Mouse (Mus musculus): ENCODE results near the gene Dscam.

Dscam gene

DNA sequence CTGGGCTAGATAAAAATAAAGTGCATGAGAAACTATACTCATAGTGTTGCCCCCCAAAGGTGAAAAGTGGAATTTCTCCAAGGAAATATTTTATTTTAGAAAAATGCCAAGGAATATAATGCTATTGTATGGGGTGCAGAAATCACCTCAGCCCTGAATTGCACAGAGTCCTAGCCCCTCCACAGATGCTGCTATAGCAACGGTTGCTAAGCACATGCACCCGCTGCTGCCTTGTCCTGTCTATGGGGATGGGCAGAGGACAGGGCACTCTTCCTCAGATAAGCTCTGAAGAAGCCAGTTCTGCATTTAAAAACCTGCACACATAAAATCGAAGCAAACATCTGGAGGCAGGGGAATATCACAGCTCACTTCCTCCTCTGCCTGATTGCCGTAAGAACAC, 315.5 kb downstream of the Dscam start:
- DNase-seq: no peak

DNA sequence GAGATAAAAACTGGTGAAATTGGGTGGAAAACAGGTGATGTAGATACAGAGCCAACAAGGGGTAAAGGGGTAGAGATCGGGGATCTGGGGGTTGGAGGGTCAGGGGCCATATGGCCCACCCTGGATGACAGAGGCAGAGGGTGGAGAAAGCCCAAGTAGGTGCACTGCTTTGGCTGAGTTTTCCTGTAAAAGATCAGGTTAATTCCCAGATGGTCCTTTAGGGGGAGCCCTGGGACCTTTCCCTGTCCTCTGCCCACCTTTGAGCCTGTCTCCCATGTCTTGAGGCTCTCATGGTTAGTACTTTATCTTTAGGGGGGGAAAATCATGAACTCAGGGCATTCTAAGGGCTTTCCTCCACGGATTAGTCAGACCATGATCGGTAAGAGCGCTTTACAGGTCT, 318.2 kb downstream of the Dscam start:
- peak; percentile 82 to 84 for DNase-seq

DNA sequence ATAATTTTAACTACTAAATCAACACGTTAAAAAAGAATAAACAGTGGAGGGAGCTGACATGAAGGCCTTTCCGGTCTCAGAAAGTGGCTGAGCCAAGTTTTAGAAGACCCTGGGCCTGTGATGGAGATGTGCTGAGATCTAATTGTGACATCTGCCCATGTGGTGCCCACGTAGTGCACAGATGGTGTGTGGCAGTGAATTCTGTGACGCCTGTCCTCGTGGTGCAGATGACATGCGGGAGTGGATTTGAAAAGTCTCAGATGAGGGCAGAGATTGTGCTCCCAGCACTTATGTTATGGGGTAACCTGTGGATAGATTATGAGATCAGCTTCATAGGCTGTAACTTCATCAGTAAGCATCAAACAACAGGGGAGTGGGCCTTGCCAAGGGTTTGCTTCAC, 321.6 kb downstream of the Dscam start:
- no peak for DNase-seq

GRCm38 (mm10) chr16:96846585-96846984, 324.0 kb downstream of the Dscam start:
- DNase-seq: no peak

- DNase-seq: no peak
Observed at GRCm38 (mm10) chr16:96846113-96846512, 324.4 kb downstream of the Dscam start.

DNA sequence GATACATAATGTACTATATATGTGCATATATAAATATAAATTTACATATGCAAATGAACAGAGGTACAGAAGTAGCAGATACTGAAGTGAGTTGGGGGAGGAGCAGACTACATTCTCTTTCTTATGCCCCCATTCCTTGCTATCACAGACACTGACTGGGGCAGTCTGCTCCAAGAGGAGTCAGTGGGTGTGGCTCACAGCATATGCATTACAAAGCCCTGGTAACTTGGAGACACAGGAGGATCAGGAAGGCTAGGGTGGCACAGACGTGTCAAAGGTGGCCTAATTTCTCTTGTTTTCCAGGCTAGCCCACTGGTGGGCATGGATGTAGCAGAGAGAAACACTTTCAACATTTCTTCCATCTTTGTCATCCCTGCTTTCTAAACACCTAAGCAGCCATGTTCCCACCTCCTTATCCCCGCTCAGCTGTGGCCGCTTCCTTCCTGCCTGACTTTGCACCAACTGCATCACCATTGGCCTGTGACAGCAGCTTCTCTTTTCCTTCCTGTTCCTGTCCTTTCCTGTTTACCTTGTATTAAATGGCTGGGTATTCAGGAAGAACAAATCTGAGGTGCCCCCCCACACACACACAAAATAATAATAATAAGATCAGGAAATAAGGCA, 325.0 kb downstream of the Dscam start:
- DNase-seq: no peak

DNA sequence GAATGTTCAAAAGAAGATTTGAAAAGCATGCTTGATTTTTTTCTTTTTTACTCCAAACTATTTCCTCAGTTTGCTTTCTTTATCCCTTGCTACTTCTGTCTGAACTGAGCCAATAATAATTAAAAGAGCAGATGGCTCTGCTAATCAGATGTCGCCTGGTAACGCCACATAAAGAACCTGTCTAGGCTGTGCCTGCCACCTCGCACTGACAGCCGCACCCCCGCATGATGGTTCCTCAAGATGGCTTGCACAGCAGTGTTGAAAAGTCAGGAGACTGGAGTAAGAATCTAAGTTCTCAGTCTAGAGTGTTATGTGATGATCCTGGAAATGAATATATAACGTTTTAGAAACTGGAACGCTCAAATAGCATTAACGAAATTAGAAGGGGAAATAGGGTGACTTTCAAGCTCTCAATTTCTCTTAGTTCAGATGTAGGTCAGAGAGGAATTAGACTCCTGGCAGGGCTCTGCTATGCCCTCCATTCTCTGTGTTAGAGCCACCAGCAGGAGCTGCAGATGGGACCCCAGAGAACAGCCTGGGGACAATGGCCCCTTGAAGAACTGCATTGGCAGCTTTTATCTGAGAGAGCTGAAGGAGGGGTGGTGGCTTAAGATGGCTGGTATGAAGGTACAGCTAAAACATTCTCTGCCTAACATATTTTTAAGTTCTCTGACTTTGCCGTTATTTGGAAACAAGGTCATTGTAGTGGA, 326.7 kb downstream of the Dscam start:
- peak; percentile 56 to 60 for DNase-seq

DNA sequence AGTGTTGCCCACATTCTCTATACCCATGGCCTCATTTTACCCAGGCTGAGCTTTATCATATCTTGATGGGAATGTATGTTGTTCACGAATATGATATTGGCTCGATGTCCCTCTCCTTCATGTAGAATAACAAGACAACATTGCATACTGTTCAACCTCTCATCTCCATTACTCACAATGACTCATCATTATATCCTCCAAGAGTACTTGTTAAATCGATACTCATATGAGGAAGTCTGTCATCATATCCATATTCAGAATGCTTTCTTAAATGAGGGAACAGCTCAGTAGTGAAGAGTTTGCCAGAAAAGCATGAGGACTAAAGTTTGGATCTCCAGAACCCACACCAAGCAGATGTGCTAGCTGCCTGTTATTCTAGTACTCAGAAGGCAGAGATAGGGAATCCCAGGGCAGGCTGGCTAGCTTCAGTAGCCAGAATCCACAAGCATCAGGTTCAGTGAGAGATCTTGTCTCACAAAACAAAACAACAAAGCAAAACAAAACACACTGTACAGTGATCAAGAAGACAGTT, 327.7 kb downstream of the Dscam start:
- DNase-seq: no peak

GRCm38 (mm10) chr16:96819649-96820048, 350.9 kb downstream of the Dscam start:
- DNase-seq: peak; percentile 83 to 85

DNA sequence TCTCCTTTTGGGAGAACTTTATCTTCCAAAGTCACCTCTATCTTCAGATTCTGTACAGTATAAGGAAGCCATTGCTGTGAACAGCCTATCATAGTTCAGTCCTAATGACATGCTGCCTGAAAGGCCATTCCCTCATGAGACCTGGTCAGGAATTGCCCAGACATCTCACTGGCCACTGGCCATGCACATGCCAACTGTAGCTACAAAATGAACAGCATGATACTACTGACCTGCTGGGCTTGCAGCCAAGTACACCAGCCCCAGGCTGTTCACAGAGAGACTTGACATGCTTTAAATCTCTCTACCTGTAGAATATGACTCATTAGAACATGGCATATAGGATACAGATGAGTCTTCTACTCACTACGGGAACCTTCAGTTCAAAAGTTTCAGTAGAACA, 364.3 kb downstream of the Dscam start:
- peak; percentile 93 to 94 for DNase-seq

DNA sequence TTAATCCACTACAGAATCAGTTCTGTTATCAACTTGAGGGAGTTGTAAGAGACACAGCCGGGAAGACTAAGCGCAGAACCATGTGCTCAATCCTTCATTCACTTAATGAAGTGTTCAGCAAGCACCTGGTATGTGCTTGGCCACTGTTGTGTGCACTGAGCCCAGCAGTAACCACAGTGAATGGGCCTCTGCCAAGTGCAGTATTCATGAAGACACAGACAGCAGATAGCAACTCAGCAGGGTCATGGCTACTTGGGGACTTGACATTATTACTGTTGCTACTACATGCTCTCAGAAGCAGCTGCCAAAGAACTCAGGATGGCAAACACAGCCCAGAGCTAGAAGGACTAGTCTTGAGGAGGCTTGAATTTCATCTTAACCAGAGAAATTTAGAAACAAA, 367.9 kb downstream of the Dscam start:
- DNase-seq: peak; percentile 88

DNA sequence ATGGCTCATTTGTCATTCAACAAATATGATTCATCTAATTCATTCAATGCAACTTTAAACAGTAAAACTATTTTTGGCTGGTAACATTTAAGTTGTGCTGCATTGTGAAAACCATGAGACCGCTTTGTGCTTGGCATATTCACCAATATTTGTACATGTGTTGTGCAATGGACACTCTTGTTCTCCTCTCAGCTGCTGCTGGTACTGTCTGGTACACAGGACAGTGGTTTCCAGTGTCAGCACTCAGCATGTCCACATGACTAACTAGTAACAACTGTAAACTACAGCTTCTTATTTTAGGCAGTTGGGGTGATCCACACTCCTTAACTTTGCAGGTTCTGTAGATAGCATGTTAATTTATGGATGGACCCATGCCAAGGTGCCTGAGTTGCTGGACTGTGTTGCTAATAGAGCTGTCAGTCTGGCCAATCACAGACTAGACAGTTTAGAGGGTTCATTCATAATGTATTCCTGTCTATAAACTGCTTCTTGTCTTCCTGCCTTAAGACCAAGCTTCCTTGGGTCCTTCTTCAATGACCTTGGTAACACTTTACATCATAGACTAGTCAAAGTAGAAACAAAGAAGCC, 368.8 kb downstream of the Dscam start:
- no peak for DNase-seq

GRCm38 (mm10) chr16:96795431-96795830, 375.1 kb downstream of the Dscam start:
- peak; percentile 74 to 79 for DNase-seq

GRCm38 (mm10) chr16:96791307-96791706, 379.2 kb downstream of the Dscam start:
- no peak for DNase-seq

GRCm38 (mm10) chr16:96788286-96788685, 382.3 kb downstream of the Dscam start:
- DNase-seq: no peak

- no peak for DNase-seq
Observed at GRCm38 (mm10) chr16:96779021-96779420, 391.5 kb downstream of the Dscam start.

- no peak for DNase-seq
Observed at GRCm38 (mm10) chr16:96774245-96774644, 396.3 kb downstream of the Dscam start.

DNA sequence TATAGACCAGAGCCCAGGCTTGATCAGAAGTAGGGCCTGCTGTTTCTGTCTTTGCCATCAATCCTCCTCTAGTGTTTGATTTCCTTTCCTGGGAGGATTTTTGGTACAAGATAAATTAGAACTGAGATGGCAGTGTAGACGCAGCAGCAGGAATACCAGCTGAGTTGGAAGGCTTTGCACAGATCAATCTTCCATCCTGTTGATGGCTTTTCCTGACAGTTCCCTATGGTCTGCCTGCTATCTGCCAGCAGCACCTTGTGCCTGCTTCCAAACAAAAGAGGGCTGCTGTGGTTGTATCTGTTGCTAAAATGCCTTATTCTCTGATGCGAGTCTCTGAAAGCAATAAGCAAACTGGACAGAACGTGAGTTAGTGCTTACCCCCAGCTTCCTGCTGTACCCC, 402.6 kb downstream of the Dscam start:
- no peak for DNase-seq

DNA sequence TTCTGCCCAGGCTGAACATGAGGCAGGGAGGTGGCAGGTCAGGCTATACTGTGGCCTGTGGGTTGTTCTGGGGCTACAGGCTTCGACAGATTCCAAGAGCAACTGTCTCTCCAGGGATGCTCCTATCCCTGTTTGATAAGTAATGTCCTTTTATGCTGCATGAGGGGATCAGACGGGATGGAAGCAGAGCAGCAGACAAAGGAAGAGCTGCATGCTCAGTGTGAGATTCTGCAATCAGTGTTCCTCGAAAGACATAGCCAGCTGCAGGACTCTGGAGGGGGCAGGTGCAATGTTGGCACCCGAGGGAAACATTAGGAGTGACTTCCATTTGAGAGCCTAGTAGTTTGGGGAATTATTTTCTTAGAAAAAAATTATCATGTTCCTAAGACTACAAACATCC, 403.0 kb downstream of the Dscam start:
- DNase-seq: no peak

DNA sequence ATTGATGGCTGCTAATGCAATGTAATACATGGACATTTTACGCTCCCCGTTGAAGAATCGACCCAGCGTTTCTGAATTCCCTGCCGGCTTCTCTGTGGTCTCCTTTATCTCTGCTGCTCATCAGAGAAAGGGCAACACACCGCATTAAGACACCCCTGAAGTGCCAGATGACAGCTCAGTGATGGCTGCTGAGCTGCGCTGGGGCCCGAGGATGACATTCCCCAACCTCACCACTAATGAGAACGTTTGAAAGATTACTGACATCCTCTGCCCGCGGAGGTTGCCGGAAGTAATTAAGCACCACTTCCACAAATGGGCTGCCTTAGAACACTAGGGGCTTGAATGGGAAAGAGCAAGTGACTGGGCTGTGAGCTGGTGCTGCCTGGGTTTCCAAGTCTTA, 409.3 kb downstream of the Dscam start:
- DNase-seq: no peak

GRCm38 (mm10) chr16:96759081-96759603, 411.4 kb downstream of the Dscam start:
- no peak for DNase-seq

GRCm38 (mm10) chr16:96758381-96758780, 412.2 kb downstream of the Dscam start:
- no peak for DNase-seq

GRCm38 (mm10) chr16:96757588-96758313, 412.8 kb downstream of the Dscam start:
- no peak for DNase-seq
